Mouse (Mus musculus) E14TG2a.4 (cell line): ENCODE data around the gene BC030499.

ENCODE experiments used
- CTCF ChIP-seq: conservative IDR thresholded peaks from 2 replicates; pipeline ENCODE4 v1.5.1; 2014; ENCODE audit warnings: low read length
- NANOG ChIP-seq: IDR thresholded peaks from 2 replicates; pipeline ENCODE4 v1.6.1; 2014; ENCODE audit warnings: borderline replicate concordance, low read length, mixed read lengths
- POU5F1 ChIP-seq: IDR thresholded peaks from 2 replicates; pipeline ENCODE4 v1.6.1; 2014; ENCODE audit warnings: low read length, borderline replicate concordance

GRCm38 (mm10) chr11:78278853-78279252, 11.8 kb upstream of the BC030499 start:
- TF ChIP-seq CTCF, result no peak
- no peak for TF ChIP-seq NANOG
- no peak for TF ChIP-seq POU5F1
